Mouse (Mus musculus) stomach, embryonic 15.5 days (tissue): ENCODE data around the gene Begain. TPM values are rescaled to one million over a fixed set of nuclear protein-coding genes. Genes with fewer than 3 reads are reported as not detected.

ENCODE experiments used
- ATAC-seq: fragments of 200-750 bp; cut with Nextera tagmentation; 2 replicates; pipeline ENCODE4 v1.8.0; 2017; ENCODE audit warnings: low read depth, moderate number of reproducible peaks, moderate TSS enrichment; ENCODE audit not compliant: insufficient read depth, low FRiP score
- H3K27ac ChIP-seq: fragments of 300-500 bp; sonication (generic); 2 replicates; pipeline ENCODE4 v1.5.1; 2015; ENCODE audit warnings: mild to moderate bottlenecking, inconsistent platforms
- H3K27me3 ChIP-seq: fragments of 300-500 bp; sonication (generic); replicated peaks from 2 replicates; pipeline ENCODE4 v1.6.1; 2015; ENCODE audit warnings: inconsistent platforms
- H3K36me3 ChIP-seq: fragments of 300-500 bp; sonication (generic); 2 replicates; pipeline ENCODE4 v1.6.1; 2015; ENCODE audit warnings: inconsistent platforms
- H3K4me1 ChIP-seq: fragments of 300-500 bp; sonication (generic); 2 replicates; pipeline ENCODE4 v1.6.1; 2015; ENCODE audit warnings: inconsistent platforms
- H3K4me2 ChIP-seq: fragments of 300-500 bp; sonication (generic); 2 replicates; pipeline ENCODE4 v1.6.1; 2015; ENCODE audit warnings: mild to moderate bottlenecking, inconsistent platforms
- H3K4me3 ChIP-seq: fragments of 300-500 bp; sonication (generic); replicated peaks from 2 replicates; pipeline ENCODE4 v1.5.1; 2015; ENCODE audit warnings: inconsistent platforms
- H3K9ac ChIP-seq: fragments of 300-500 bp; sonication (generic); 2 replicates; pipeline ENCODE4 v1.6.1; 2015; ENCODE audit warnings: inconsistent platforms
- H3K9me3 ChIP-seq: fragments of 300-500 bp; sonication (generic); 2 replicates; pipeline ENCODE4 v1.6.1; 2016; ENCODE audit warnings: inconsistent platforms
- WGBS: fragments of 180-500 bp; shearing (Covaris S2); methylation state at CpG from one replicate; pipeline ENCODE4 v1.1.7; 2015; 5-methylcytosine and 5-hydroxymethylcytosine counted together
- polyA plus RNA-seq: library from polyadenylated mRNA; unstranded; fragments of >200 nt; fragmentation: Nextera tagmentation; extraction: Ambion mirVana; gene quantifications from 2 replicates; pipeline ENCODE4 v1.2.1, GENCODE M21; 2015

Begain gene
- polyA plus RNA-seq, 1 experiment from 2014 or later, result 9.8 TPM

DNA sequence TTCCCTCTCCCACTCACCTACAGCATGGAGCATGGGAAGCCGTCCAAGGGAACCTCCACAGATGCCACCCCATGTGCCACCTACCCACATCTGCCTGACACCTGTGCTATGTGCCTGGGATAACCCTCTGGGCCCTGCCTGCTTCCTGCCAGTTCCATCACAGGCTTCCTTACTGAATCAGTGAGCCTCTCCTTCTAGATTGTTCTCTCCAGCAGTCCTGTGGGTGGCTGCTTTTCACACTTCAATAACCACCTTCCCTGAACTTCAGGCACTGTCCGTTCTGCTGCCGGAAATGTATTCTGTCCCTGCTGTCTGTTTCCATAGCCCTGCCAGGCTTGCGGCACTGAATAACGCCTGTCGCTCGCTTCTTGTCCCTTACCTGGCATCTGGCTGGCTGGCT is 22.4 kb downstream of the Begain start:
- H3K36me3 ChIP-seq, result no peaks in the 10 kb centered on the region
- 81% methylated on average over 7 of the region's 7 CpGs for WGBS
- no peak for ATAC-seq
- no peak overlapping the region for H3K4me2 ChIP-seq
- no peaks in the 10 kb centered on the region for H3K9me3 ChIP-seq
- H3K4me1 ChIP-seq, result peaks cover 5% of the 10 kb centered on the region; the same call in 1 of the 2 replicates
- no peak overlapping the region for H3K4me3 ChIP-seq
- peaks cover 13% of the 10 kb centered on the region; the same call in 1 of the 2 replicates for H3K27me3 ChIP-seq
- no peak overlapping the region for H3K9ac ChIP-seq
- no peak overlapping the region for H3K27ac ChIP-seq

DNA sequence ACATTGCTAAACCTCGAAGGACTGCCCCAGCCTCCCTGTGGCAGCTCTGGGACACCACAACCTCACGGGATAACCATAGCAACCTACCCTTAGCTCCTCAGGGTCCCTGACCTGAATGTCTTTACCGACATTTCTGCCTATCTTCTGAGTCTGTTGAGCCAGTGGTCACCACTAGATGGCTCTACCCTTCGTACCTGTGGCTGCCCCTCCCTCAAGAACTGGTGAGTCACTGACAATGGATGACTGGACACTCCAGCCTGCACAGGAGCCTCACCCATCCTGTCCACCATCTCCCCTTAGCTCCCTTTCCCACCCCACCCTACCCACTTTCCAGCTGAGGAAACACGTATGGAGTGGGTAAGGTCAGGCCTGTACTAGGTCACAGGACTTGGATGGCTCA is 23.5 kb downstream of the Begain start:
- Histone ChIP-seq H3K9me3 (no peaks in the 10 kb centered on the region), H3K36me3 (no peaks in the 10 kb centered on the region), H3K4me1 (peaks cover 5% of the 10 kb centered on the region; the same call in 1 of the 2 replicates), H3K27ac (no peak overlapping the region), H3K27me3 (0 out of 2 replicates have a peak, but pooled peaks cover 4% of the 10 kb centered on the region), H3K4me3 (no peak overlapping the region), H3K4me2 (no peak overlapping the region), H3K9ac (no peak overlapping the region)
- ATAC-seq, result 0 out of 2 replicates have a peak, but pooled peaks have one; percentile 15
- 26% methylated on average over 5 of the region's 5 CpGs for WGBS

DNA sequence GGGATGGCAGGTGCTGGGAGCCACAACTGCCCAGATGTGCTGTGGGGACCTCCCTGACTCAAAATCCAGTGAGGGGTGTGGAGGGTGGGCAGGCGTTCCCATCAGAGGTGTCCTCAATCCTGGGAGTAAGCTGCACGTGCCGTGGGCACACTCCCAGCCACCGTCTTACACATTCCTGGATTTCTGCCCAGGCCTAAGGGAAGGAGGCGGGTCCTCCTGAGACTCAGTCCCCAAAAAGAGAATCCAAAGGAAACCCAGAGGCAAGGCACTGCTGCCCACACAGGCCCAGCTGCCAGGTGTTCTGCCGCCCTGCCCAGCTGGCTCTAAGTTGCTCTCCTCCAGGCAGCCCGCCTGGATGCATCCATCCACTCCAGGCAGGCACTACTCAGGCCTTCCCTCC is 28.7 kb downstream of the Begain start:
- Histone ChIP-seq H3K9ac (no peak overlapping the region), H3K4me3 (no peak overlapping the region), H3K27ac (no peak overlapping the region), H3K36me3 (no peaks in the 10 kb centered on the region), H3K4me2 (no peak overlapping the region), H3K4me1 (no peaks in the 10 kb centered on the region), H3K27me3 (peaks cover 2% of the 10 kb centered on the region; the same call in 1 of the 2 replicates), H3K9me3 (no peaks in the 10 kb centered on the region)
- no peak for ATAC-seq
- WGBS, result 49% methylated on average over 7 of the region's 7 CpGs

DNA sequence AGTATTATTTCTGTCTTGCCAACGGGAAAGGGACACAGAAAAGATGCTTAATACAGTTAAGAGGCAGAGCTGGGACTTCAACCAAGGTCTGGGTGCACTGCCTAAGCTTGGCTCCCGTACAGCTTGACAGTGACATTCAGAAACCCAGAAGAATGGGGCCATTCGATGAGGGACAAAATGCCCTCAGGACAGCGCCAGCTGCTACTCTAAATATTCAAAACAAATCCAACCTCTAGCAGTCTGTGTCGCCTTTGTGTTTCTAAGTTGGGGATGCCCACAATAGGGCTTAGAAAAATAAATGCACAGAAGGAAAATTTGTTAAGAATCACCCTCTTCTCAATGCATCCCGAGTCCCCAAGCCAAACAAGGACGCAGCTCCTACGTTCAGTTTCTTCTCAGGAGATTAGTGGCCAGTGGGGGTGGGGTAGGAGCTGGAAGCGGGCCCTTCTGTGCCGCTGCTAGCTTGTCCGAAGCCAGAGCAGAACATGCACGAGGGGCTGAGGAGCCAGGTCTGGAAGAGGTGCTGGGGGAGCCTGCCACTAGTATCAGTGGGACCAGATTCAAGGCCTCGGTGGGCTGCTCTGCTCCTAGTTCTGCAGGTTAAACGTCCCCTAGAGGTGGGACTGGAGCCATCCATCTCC is 29.7 kb downstream of the Begain start:
- no peak for ATAC-seq
- Histone ChIP-seq H3K27me3 (peaks cover 10% of the 10 kb centered on the region; the same call in 1 of the 2 replicates), H3K4me3 (no peak overlapping the region), H3K36me3 (no peaks in the 10 kb centered on the region), H3K27ac (no peak overlapping the region), H3K9ac (no peak overlapping the region), H3K4me1 (no peaks in the 10 kb centered on the region), H3K4me2 (no peak overlapping the region), H3K9me3 (no peaks in the 10 kb centered on the region)
- 55% methylated on average over 14 of the region's 14 CpGs for WGBS

DNA sequence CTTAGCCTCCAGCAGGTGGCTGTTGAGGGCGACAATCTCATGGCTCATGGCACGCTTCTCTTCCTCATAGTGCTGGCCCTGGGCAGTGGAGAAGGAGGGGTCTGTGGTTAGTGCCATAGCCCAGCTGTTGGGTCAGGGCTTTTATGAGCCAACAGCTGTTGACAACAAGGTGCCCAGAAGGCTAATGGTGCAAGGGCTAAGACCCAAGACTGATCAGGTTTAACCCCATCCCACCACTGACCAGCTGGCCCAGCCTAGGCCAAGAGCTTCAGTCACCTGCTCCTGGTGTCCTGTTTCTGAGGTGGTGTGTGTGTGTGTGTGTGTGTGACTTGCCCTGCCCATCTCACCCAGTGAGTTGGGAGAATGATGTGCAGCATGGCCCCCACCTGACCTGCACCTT is 31.0 kb downstream of the Begain start:
- Histone ChIP-seq H3K27ac (no peak overlapping the region), H3K27me3 (peaks cover 16% of the 10 kb centered on the region), H3K9me3 (no peaks in the 10 kb centered on the region), H3K4me2 (no peak overlapping the region), H3K4me3 (no peak overlapping the region), H3K9ac (no peak overlapping the region), H3K36me3 (no peaks in the 10 kb centered on the region), H3K4me1 (no peaks in the 10 kb centered on the region)
- no peak for ATAC-seq
- WGBS, result 79% methylated on average over 2 of the region's 2 CpGs

DNA sequence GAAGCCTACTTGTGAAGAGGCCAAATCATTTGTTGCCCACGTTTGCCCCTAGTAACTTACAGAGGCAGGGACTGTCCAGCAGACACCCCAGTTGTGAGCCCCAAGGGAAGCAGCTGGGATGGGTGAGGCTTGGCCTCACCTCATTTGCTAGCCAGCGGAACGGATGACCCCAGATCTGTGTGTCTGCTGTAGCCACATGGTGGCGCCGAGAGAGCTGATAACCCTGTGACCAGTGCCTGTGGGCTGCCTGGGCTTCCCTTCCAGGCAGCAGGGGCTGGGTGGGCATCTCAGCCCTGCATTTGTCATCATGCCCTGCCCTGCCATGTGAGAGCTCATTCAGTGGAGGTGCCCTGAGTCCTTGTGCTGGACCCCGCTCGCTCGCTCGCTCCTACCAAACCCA is 44.2 kb downstream of the Begain start:
- no peak overlapping the region for H3K9ac ChIP-seq
- no peaks in the 10 kb centered on the region for H3K9me3 ChIP-seq
- no peaks in the 10 kb centered on the region for H3K27me3 ChIP-seq
- H3K36me3 ChIP-seq, result no peaks in the 10 kb centered on the region
- WGBS, result 62% methylated on average over 9 of the region's 9 CpGs
- H3K4me2 ChIP-seq, result no peak overlapping the region
- no peak for ATAC-seq
- H3K4me3 ChIP-seq, result no peak overlapping the region
- H3K4me1 ChIP-seq, result no peaks in the 10 kb centered on the region
- H3K27ac ChIP-seq, result no peak overlapping the region

DNA sequence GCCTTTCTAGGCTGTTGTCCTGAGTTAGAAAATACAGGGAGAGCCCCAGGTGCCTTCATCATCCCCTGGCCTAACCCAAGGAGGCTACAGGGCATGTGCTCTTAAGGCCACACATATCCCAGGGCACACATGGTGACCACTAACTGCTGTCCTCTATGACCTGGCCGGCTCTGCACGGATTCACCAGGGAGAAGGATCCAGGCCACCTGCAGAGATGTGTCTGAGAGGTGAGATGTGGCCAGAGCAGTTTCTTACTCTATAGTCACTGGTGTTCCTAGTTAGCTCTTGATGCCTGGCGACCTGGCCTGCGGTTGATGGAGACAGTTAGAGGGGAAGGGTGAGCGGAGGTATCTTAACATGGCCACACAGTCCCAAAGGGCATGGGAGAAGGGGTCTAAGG is 45.1 kb downstream of the Begain start:
- H3K9ac ChIP-seq, result no peak overlapping the region
- H3K4me3 ChIP-seq, result no peak overlapping the region
- no peaks in the 10 kb centered on the region for H3K36me3 ChIP-seq
- H3K9me3 ChIP-seq, result no peaks in the 10 kb centered on the region
- no peaks in the 10 kb centered on the region for H3K27me3 ChIP-seq
- ATAC-seq, result no peak
- H3K4me1 ChIP-seq, result no peaks in the 10 kb centered on the region
- 83% methylated on average over 5 of the region's 5 CpGs for WGBS
- no peak overlapping the region for H3K27ac ChIP-seq
- no peak overlapping the region for H3K4me2 ChIP-seq

DNA sequence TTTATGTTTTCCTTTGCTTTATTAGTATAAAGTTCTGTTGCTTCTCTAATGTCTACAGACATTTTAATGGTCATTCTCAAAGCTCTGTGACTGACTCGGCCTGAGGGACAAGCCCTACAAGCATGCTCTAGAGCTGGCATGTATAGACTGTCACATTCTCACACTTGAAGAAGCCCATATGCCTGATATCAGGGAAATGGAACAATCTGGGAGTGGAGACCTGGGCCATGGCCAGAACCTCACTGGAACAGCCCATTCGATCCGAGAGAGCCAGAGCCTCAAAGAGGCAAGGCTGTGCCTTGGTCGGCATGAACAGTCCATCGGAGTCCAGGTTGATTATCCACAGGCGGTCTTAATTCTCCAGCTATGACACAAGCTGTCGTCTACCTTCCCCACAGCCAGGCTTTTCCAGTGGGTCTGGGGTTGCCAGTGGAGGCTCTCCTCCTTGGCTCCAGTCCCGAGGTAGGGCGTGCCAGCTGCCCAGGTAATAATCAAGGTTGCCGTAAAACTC is 45.8 kb downstream of the Begain start:
- no peaks in the 10 kb centered on the region for H3K4me1 ChIP-seq
- no peak overlapping the region for H3K4me2 ChIP-seq
- no peak overlapping the region for H3K27ac ChIP-seq
- H3K9me3 ChIP-seq, result no peaks in the 10 kb centered on the region
- H3K27me3 ChIP-seq, result no peaks in the 10 kb centered on the region
- WGBS, result 75% methylated on average over 10 of the region's 10 CpGs
- ATAC-seq, result no peak
- no peak overlapping the region for H3K4me3 ChIP-seq
- no peaks in the 10 kb centered on the region for H3K36me3 ChIP-seq
- H3K9ac ChIP-seq, result no peak overlapping the region

DNA sequence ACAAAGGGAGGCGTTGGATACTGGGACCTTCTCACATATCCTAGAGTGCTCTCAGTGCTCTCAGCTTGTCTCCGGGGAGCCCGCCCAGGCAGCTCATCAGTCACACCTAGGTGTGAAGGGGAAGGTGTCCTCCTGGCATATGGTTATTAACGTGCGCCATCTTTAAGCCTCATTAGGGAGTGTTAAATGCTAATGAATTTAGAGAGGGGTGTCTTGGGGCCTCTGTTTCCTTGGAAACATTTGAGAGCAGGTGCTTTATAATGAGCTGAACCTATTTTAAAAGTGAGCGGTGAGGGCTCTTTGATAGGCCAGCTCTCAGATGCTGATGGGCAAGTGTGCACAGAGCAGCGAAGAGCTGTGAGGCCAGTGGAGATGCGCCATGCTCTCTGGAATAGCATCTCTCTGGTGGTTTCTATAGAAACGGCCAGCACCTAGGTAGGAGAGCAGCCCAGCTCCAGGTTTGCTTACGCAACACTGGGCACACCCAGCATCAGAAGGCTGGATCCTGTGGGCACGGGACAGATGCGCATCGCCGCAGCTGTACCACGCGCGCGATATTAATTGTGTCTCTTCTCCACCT is 57.9 kb downstream of the Begain start:
- H3K4me3 ChIP-seq, result no peak overlapping the region
- H3K36me3 ChIP-seq, result no peaks in the 10 kb centered on the region
- WGBS, result 79% methylated on average over 18 of the region's 18 CpGs
- no peak overlapping the region for H3K9ac ChIP-seq
- H3K4me1 ChIP-seq, result no peaks in the 10 kb centered on the region
- no peak overlapping the region for H3K4me2 ChIP-seq
- no peaks in the 10 kb centered on the region for H3K9me3 ChIP-seq
- no peak for ATAC-seq
- H3K27ac ChIP-seq, result no peak overlapping the region
- no peaks in the 10 kb centered on the region for H3K27me3 ChIP-seq

DNA sequence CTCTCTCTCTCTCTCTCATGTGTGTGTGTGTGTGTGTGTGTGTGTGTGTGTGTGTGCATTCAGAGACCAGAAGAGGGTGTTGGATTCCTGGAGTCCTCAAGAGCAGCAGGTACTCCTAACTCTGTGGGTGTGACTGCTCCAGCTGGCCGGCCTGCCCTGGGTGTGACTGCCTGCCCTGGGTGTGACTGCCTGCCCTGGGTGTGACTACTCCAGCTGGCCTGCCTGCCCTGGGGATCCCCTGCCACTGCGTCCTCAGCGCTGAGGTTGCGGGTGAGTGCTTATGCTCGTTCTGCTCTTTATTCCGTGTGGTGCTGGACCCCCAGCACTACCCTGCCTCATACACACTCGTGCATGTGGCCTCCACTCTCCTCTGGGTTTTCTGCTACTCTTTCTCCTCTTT is 65.0 kb downstream of the Begain start:
- no peaks in the 10 kb centered on the region for H3K27me3 ChIP-seq

DNA sequence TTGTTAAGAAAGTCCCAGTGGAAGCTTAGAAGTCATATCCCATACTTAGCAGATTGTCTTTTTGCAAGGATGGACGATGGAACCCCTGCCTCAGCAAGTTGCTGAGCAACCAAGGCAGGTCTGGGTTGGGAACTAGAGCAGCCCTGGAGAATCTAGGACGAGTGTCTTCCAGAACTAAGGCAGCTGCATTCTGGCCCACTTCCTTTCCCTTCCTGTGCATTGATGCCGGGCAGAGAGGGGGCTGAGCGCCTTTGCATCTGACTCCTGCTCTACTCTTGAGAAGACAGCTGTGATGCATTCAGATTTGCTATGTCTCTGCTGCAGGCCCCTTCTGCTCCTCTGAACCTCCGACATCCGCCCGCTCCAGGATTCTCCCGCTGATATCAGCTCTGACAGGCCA is 70.8 kb downstream of the Begain start:
- Histone ChIP-seq H3K4me1 (no peaks in the 10 kb centered on the region), H3K36me3 (no peaks in the 10 kb centered on the region), H3K9ac (no peak overlapping the region), H3K27ac (no peak overlapping the region), H3K4me2 (no peak overlapping the region), H3K4me3 (no peak overlapping the region), H3K9me3 (no peaks in the 10 kb centered on the region), H3K27me3 (no peaks in the 10 kb centered on the region)
- WGBS, result 88% methylated on average over 8 of the region's 8 CpGs
- no peak for ATAC-seq

More for the DNA sequence above, 65.0 kb downstream of the Begain start:
- Histone ChIP-seq H3K27ac (no peak overlapping the region), H3K4me2 (no peak overlapping the region), H3K4me1 (no peaks in the 10 kb centered on the region), H3K9ac (no peak overlapping the region), H3K4me3 (no peak overlapping the region), H3K36me3 (no peaks in the 10 kb centered on the region), H3K9me3 (no peaks in the 10 kb centered on the region)
- no peak for ATAC-seq
- 59% methylated on average over 7 of the region's 7 CpGs for WGBS

DNA sequence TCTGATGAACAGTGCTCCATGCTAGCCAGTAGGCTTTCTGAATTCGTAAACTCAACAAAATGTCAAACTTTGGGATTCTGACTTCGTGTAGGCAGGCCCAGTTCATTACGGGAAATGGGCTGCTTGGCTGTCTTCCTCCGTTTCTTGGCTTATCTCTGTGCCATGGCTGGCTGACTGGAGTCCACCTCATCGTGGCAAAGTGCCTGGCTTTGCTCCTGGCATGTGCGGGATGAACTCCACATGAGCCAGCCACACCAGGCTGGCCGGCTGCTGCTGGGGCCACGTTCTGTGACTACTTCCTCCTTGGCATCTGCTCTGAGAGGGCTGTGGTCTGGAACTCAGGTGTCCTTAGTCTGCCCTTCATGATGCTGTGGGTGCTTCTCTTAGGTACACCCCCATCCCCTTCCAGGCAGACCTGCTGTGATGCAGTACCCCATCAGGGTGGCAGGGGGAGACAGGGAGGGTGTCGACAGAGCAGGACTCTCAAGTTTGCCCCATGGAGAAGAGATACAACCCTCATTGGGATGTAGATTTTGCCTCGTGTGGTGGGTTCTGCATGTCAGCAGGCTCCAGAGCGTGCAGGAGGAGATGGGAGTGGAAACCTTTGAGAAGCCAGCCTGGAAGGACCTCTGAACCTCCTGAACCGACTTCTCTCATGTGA is 71.9 kb downstream of the Begain start:
- no peak overlapping the region for H3K4me3 ChIP-seq
- whole genome bisulfite sequencing, result 78% methylated on average over 12 of the region's 12 CpGs
- H3K36me3 ChIP-seq, result no peaks in the 10 kb centered on the region
- no peaks in the 10 kb centered on the region for H3K9me3 ChIP-seq
- no peak overlapping the region for H3K27ac ChIP-seq
- H3K4me2 ChIP-seq, result no peak overlapping the region
- H3K27me3 ChIP-seq, result no peaks in the 10 kb centered on the region
- H3K9ac ChIP-seq, result no peak overlapping the region
- H3K4me1 ChIP-seq, result no peaks in the 10 kb centered on the region
- ATAC-seq, result no peak
